Mouse (Mus musculus) layer of hippocampus, adult 9-11 months (tissue): ENCODE results near the gene Adprhl2.

ENCODE experiments used
- DNase-seq: peaks from one replicate; pipeline ENCODE4 v3.0.0; 2022

Adprhl2 gene

DNA sequence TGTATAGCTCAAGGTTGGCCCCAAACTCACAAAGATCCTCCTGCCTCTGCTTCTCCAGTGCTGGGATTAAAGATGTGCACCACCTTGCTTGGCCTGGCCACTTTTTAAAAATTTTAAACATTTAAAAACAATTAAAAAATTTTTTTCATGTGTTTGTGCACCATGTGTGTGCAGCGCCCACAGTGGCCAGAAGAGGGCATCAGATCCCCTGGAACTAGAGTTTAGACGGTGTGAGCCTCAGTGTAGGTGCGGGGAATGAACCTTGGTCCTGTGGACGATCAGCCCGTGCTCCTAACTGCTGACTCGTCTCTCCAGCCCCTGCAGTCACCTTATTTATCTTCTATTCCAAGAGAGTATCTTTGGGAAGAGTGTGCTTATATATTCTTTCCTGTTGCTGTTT is 15.4 kb downstream of the Adprhl2 start:
- DNase-seq: no peak

DNA sequence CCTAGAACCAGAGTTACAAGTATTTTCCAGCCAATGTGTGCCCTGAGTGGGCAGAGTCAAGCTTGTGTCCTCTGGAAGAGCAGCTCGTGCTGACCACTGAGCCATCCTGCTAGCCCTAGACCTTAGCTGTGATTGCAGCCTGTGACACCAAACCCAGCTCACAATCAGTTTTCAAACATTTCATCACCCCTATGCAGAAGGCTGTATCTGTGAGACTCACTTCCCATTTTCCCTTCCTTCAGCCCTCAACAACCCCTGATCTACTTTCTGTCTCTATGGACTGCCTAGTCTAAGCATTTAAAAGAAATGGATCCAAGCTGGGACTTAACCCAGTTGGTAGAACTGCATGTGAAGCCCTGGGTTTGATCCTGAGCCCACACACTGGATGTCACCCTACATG is 16.1 kb downstream of the Adprhl2 start:
- DNase-seq: no peak

DNA sequence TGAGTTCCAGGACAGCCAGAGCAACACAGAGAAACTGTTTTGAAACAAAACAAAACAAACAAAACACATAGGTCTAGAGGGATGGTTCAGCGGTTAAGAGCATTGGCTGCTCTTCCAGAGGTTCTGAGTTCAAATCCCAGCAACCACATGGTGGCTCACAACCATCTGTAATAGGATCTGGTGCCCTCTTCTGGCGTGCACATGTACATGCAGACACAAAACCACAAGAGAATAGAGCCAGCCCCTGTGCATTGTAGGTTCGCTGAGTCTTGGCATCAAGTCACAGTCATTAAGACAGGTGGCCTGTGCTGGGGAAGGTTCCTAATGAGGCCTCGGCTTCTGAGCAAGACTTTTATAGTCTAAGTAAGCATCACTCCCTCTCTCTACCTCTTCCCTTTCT is 17.6 kb downstream of the Adprhl2 start:
- no peak for DNase-seq

DNA sequence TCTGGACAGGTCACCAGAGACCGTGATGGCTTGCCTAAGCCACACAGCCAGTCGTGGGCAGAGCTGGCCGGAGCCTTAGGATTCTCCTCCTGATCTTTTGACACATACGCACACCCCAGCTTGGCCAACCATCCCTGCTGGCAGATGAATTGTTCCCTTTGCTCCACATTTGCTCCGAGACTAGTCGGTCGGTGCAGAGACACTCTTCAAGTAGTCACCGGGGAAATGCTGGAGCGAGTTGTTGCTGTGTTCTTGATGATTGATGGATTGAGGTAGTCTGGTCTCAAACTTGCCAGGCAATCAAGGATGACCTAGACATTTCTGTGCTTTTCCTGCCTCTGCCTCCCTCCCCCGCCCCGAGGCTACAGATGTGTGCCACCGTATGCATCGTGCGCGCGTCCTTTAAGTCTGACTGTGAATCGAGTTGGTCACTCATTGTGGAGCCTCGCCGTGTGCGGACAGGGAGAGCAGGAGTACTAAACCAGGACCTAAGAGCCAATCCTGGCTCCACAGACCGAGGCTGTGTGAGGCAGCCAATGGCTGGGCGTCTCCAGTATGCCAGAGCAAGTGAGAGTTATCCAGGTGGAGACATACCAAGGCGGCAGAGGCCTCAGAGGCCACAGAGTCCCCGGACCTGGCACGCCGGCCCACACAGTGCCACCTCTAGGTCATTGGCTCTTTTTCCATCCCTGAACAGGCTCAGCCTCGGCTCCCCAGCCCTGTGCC is 19.8 kb downstream of the Adprhl2 start:
- DNase-seq: no peak

DNA sequence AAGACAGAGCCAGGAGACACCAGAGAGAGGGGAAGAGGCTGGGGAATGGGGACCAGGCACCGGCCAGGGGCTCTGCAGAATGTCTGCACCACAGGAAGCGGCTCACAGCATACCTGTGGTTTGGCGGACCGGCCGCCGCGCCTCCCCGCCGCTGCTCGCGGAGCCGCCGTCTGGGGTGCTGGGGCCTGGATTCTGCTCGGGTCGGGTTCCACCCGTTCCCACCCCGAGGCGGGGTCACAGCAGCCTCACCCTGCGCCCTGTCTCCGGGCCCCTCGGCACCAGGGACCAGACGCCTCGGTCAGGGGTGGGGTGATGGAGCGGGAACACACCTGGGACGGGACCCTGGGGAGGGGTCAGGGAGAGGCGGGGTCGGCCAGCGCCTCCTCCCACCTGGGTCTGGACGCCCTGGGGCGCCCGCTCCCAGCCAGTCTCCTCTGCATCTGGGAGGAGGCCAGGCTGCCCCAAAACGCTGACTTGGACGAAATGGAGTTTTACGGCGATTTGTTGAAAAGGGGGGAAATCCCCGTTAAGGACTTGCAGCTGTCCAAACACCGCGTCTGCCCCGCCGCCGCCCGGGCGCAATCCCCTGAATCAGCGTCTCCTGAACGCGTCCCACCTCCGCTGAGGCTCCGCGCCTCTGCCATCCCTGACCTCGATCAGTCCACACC is 20.5 kb downstream of the Adprhl2 start:
- no peak for DNase-seq

DNA sequence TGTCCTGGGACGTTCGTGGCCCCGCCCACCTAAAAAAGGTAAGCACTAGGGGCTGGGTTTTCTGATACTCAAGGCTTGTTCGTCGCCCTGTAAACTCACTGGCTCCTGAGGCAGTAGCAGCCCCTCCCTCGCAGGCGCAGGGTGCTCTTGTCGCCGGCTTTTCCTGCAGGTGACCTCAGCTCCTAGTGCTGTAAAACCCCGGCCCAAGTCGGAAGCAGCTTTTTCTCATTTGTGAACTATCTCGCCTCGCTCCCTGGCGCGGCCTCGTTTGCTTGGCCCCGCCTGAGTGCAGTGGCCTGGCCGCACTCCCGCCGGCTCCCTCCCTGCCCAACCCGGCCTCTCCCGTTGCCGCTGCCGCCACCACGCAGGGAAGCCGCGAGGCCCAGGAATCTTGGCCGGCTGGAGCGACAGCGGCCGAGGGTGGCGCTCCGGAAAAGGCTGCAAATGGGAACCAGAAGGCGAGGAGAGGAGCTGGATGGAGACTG is 24.8 kb downstream of the Adprhl2 start:
- DNase-seq: no peak

DNA sequence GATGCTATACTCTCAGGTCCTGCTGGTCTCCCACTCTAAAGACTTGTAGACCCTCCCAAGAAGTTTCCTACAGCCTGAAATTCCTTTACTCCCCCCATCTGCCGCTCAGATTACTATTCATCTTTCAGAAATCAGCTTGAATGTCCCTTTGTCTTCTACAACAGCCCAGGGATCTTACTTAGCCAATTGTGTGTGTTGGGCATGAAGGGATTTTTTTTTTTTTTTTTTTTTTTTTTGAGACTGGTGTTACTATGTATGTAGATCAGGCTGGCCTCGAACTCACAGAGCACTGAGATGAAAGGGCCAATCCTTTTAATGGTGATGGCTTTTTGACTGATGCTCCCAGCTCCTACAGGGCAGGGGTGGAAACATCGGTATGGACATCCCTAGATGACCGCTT is 25.6 kb downstream of the Adprhl2 start:
- DNase-seq: no peak

DNA sequence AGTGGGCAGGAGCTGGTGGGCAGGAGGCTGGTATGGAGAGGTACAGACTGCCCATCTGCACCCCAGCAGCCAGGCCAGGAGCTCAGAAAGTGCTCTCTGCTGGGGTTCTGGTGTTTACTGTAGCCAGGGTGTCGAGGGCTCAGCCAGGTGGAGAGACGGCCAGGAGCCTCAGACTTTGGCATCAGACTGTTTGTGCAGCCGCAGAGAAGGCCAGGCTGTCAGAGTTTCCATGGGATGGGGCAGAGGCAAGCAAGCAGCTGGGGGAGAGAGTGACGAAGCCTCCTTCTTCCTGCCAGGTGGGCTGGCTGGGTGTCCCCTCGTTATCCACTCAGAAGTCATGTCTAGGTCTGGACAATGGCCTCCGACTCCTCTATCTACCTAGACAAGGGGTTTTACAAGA is 26.4 kb downstream of the Adprhl2 start:
- no peak for DNase-seq

DNA sequence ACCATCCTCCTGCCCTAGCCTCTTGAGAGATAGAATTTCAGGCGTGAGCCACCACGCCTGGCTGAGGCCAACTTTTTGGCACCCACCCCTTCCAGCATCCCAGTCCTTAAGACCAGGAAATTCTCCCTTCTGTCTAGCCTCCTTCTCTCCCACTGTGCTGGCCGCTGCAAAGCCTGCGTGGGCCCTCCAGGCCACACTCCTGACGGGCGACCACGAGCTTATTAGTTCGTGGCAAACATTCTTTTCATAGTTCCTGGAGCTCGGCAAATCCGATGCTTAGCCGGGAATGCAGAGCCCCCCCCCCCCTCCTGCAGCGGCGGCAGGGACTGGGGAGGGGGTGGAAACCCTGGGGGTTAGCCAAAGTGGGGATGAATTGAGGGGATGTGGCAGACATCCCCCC is 30.3 kb downstream of the Adprhl2 start:
- no peak for DNase-seq

DNA sequence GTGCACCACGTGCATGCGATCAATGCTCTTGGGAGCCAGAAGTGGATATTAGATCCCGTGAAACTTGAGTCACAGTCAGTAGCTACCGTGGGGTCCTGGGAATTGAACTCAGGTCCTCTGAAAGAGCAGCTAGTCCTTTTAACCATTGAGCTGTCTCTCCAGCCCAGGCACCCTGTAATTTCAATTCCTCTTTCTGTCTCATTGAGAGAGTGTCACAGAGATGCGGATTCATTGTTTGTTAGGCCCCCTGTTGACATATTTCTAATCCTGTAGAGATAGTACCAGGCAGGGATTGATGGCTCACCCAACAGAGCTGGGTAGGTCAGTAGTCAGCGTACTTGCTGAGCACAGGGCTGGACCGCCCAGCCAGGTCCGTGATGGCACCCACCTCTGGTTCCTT is 31.2 kb downstream of the Adprhl2 start:
- DNase-seq: no peak

DNA sequence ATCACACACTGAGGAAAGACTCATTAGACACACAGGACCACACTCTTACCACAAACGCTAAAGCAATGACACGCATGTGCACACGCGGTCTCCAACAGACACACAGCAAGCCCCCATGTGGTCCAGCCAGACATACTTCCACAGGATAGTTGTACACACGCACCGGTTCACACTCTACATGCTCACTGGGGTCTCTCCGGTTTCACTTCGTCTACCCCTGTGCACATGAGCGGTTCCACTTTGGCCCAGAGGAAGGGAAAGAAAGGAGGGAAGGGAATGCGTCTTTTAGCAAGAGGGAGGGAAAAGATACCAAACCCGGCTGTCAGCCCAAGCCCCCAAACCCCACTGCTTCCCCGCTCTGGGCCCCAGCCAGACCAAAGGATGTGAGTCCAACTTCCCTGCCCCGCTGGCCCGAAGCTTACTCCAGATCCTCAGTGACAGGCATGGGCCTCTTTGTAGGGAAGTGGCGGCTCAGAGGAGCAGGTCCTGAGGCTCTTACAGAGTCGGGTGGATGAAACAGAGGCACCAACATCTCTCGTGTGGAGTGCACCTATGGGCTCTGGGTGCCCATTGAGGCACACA is 33.3 kb downstream of the Adprhl2 start:
- no peak for DNase-seq

DNA sequence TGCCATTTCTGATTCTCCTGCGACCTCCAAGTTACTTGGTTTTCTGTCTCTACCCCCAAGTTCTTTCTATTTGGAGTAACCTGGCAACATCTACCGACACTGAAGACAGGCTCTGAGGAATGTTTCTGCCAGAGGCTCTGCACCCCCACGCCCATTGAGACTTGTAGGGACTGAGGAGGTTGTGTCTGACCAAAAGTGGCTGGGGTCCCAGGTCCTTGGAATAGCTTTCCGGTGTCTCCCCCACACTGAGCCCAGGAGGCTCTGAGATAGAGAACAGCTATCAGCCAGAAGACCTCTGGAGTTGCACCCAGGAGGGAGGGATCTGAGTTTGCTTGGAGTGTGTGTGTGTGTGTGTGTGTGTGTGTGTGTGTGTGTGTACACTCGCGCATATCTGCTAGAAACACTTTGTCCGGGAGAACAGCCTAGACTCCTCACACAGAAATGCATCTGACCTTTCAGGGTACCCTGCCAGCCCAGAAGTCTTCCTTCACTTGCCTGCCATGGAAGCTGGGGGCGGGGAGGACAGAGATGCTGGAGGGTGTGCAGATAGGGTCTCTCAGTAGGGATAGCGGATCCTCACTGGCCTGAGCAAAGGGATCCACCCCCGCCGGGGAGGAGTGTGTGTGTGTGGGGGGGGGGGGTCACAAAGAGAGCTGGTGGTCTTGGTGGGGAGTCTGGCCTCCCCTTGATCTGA is 34.1 kb downstream of the Adprhl2 start:
- DNase-seq: no peak

DNA sequence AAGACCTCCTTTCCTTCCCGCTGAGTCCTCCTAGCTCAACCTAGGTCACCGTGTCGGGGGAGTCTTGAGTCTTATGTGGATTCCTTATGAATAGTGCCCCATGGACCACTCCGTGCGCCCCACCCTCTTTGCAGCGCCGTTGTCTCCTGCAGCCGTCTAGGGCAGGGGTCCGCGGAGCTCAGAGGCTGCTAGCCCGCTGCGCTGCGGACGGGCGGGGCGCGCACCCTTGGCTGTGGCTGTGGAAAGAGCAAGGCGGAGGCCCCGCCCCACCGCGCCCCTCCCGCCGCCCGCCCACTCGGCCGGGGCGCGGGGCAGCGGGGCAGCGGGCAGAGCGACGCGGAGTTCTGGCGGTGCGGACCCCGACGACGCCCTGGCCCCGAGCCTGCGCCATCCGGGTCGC is 35.0 kb downstream of the Adprhl2 start, which contains the start of gene Col8a2:
Gene Col8a2 (plus strand): TSS at position 302 of the 400 bp plus-strand sequence.
- DNase-seq: no peak

DNA sequence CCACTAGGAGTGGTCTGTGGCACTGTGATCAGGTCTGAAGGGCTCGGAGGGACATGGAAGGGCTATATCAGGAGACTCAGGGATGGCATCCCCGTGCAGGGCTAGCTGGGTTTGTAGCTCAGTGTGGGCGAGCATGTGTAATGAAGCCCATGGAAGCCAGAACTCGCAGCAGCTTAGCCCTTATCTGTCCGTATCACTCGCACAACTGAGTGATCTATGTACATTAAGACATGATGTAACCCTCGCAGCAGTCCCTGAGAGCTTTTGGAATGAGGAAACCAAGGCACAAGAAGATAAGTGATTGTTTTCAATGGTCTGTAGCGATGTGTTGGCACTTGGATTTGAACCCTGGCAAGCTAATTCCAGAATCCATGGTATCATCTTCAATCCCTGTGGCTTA is 37.9 kb downstream of the Adprhl2 start:
- DNase-seq: no peak

DNA sequence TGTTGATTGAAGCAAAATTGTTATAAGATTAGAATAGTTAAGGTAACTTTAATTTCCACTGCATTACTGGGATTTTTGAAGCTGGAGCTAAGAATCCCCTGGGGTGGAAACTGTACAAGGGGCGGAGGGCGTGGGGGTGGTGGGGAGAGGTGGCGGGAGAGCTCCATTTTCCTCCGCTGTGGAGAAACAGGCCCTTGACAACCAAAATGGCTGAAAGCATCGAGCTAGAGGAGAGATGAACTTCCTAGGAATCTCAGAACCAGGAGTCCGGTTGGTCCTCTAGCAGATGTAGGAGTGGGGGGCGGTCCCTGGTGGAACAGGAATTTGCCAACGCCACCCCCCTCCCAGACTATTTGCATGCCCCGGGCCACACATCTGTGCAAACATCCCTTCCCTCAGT is 39.8 kb downstream of the Adprhl2 start:
- no peak for DNase-seq

DNA sequence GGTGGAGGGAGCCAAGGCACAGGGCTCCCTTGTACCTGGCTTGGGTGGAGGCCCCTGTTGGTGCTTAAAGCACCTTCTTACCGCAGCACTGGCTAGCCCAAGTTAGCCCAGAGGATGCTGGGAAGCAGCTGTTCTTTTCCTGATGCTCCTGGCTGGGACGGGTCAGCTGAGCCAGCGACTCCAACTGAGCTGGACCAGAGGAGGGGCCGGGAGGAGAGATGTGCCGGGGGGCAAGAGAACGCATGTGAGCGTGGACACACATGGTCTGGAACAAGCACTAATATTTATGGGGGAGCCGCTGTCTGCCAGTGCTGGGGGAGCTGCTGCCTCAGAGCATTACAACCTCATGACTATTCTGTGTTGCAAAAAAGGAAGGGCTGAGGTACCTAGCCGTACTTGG is 42.5 kb downstream of the Adprhl2 start:
- no peak for DNase-seq

DNA sequence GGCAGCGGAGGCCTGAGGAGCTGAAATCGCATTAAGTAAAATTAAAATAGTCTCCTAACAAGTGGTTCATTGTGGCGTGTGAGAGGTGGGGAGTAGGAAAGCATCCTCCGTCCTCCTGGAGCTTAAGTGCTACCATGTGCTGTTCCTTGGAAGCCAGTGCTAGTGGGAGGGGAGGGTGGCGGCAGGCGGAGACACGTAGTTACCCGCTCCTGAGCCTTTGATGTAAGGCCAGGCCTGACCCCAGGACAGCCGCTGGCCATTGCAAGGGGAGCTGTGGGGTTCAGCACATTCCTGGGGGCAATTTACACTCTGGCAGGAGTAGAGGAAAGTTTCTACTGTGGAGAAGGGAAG is 43.0 kb downstream of the Adprhl2 start:
- DNase-seq: no peak

DNA sequence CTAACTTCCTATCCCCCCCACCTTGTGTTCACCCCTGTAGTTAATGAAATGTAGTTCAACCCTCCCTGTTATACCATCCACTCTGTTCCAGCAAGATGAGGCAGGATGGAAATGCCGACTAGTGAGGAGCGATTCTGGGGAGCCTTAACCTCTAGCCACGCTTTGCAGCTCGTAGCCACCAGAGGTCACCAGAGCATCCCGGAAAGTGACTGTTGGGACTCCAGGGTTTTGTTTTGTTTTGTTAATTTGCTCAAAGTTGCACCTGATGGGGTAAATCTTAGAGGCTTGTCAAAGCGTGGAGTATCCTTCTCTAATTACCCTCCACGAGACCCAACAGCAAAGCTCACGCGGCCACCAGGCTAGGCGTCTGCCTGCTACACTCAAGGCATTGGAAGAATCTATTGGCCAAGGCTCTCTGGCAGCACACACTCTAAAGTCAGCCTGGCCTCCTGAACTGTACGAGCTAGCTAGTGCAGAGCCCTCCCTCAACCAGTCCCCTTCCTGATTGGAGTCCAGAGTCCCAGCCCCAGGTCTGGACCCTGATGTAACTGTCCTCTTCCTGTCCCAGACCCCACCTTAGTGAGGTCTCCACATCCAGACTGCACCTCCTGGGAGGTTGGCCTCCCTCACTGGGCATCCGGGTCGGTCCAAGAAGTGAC is 43.5 kb downstream of the Adprhl2 start:
- no peak for DNase-seq

DNA sequence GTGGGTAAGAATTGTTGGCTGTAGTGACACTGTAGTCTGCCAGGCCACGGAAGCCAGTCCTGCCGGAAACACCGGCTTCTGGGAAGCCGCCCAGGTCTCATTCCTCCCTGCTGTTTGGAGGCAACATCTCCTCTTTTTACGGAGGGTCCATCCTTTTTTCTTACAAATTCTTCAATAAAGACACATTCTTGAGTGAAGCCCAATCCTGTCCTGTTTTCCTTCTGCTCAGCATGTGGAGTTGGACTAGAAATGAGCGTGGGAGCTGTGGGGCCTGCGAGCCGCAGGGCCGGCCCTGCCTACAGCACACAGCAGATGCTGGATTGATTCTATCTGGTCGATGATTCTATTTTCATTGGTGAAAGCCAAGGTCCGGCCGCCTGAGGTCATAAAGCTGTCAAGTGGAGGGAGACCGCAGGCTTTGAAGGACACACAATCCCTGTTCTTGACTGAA is 45.8 kb downstream of the Adprhl2 start:
- DNase-seq: no peak

DNA sequence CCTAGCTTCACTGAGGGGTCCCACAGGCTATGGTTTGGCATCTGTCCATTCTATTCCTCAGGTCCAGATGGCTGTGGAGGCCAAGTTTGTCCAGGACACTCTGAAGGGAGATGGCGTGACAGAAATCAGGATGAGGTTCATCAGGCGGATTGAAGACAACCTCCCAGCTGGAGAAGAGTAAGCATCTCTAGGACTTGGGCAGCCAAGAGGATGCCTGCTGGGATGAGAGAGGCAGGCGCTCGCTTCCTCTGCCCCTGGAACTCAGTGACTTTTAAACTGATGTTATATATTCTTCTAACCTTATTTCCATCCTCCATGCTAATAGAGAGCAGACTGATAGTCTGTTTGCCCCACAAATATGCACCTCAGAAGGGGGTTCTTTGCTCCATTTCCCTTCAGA is 46.4 kb downstream of the Adprhl2 start:
- DNase-seq: no peak

DNA sequence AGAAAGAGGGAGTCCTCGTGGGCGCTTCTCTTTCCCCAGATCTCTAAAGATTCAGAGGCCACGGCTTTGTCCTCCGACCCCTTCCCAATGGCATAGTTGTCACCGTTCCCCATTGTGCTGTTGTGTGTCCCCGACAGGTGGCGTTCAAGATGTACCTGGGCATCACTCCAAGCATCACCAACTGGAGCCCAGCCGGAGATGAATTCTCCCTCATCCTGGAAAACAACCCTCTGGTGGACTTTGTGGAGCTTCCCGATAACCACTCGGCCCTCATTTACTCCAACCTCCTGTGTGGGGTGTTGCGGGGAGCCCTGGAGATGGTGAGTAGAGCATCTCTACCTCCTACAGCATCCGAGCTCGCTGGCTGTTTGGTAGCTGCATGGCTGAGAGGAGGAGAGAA is 47.8 kb downstream of the Adprhl2 start:
- DNase-seq: no peak

DNA sequence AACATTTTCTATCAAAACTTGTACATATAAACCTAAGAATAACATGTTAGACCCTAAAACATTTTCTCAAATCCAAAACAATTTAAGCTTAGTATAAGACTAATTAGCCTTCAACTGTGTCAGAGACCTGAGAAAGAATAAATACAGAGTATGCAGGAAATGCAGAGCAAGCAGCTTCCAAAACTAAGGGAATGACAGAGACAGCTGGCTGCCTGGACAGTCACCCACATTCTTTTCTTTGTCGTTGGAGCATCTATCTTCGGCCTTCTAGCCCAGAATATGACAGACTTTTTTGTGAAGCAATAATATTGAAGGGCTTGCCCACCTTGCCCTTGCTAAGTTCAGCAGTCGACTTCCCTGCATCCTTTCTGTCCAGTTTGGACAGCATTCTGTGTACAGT is 52.2 kb downstream of the Adprhl2 start:
- DNase-seq: no peak
